Mouse (Mus musculus): Measurements from ENCODE around the gene Pcdh7. TPM values are rescaled to one million over a fixed set of nuclear protein-coding genes. Genes with fewer than 3 reads are reported as not detected.
A peak's percentile ranks its signal among the peaks of the same experiment; 100 is the strongest.

Pcdh7 gene
- total RNA-seq, 2 experiments from 2014 or later: 129 to 140 TPM

DNA sequence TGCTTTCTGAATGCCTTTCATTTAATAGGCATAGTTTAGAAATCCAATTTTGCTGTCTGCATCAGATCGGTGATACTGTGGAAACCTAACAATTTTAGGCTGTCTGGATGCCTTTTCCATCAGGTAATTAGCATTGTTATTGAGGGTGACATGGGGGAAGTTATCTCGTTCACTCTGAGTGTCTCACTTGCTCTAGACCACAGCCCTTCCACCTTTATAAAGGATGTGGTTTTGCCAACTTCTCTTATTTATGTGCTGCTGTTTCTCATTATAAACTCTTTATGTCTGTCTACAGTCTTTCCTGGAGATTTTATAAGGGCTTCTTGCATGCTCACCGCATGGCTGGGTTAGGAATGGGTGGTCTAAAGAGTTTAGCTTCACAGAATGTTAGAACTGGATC, 139.5 kb downstream of the Pcdh7 start:
- intact Hi-C loops (cut with DNase I): no loop called here
- DNase-seq (ENCODE audit: extremely low spot score in 1 of 2, low spot score in 2 of 2): no peak

DNA sequence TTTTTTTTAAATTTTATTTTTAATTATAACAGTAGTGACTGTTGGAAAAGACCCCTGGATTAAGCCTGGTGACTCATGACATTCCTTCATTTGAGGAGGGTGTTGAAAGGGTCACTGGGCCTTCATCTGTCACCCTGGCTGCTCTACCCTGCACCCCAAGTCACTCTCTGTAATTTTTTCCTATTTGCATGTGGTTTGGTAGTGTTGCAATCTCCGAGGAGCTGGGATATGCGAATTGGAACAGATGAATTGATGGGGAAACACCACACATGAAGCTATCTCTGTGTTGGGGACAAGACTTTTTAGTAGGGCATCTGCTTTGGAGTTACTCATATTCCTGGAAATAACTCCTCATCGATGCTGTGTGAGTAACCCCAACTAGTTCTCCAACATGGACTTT, 146.5 kb downstream of the Pcdh7 start:
- intact Hi-C loops (cut with DNase I): no loop called here
- no peak for DNase-seq (ENCODE audit: extremely low spot score in 1 of 2, low spot score in 2 of 2)

DNA sequence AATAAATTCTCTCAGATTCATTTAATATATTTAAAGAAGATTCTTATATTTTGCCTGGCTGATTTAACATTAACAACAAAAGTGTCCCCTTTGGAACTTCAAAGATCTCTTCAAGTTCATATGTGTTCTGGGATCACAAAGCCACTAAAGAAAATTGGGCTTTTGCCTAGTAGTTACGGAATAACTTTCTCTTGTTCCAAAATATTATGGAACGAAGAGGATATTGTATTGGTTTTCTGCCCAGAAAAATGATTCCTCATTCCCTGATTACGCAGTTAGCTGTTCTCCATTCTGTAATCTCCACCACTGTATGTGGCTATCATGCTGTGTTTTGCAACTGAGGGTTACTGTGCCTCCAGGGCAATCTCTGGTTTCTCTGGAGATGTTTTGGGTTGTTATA, 147.5 kb downstream of the Pcdh7 start:
- intact Hi-C loops (cut with DNase I): no loop called here
- no peak for DNase-seq (ENCODE audit: extremely low spot score in 1 of 2, low spot score in 2 of 2)

DNA sequence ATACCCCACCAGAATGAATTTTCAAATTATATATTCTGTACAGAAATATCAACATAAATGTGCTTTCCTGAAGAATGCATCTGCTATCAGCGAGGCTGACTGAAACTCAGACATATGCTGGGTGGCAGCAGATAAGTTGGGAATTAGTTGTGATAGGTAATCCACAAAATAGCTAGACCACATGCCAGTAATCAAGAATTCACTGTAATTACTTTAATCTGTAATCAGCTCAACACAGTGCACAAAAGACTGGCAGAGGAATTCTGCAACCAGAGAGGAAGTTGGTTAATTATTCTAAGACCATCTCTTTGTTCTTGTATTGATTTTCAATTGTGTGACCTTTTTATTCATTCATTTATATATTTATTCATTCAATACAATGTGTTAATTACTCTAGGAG, 148.3 kb downstream of the Pcdh7 start:
- DNase-seq (ENCODE audit: extremely low spot score in 1 of 2, low spot score in 2 of 2): no peak
- intact Hi-C loops (cut with DNase I): no loop called here

DNA sequence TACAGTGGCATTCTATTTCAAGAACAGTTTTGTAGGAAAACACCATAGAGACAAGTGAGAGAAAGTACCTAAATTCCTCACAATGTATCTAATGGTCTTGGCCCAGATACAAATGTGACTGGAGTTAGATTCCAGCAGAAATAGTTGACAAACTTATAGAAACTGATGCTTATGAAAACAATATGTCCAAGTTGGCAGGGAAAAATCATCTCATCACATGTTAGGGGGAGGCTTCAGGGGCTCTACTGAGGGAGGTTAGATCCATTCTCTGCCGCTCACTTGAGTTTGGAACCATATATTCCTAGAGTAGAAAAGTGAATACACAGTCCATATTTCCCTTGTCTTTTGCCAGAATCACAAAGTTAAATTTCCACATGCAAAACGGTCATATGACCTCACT, 150.1 kb downstream of the Pcdh7 start:
- DNase-seq (ENCODE audit: extremely low spot score in 1 of 2, low spot score in 2 of 2): no peak
- intact Hi-C loops (cut with DNase I): no loop called here

DNA sequence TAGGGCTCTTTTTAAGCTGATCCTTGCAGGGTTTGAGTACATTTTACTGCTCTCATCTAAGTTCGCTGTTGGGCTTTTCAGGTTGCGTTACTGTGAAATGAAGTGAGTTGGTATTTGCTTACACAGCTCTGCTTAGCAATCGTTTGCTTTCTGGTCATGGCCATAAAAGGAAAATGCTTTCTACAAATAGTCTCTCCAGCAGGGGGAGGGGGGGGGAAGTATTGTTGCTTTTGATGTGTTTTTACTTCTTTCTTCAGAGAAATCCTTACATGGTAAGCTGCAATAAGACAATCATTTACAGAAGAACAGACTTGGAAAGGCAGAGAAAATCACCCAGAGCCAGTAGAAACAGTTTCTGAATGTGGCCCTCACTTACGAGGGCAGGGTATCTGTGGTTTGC, 150.9 kb downstream of the Pcdh7 start:
- intact Hi-C loops (cut with DNase I): no loop called here
- DNase-seq (ENCODE audit: extremely low spot score in 1 of 2, low spot score in 2 of 2): no peak

DNA sequence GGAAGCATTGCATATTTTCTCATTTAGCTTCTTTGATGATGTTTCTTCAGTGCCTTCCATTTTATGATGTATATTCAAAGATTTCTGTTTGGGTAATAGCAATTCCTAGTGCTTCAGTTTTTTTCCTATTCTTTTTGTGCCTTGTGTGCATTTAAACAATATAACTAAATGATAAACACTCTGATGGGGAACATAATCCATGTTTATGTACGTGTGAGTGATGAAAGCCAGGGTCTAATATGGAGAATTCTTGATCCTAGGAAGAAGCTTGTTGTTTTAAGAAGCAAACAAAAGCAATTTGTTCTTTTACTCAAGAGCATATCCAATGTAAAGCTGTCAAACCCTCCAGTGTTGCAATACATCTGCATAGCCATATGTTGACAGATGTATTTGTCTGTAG, 153.0 kb downstream of the Pcdh7 start:
- no peak for DNase-seq (ENCODE audit: extremely low spot score in 1 of 2, low spot score in 2 of 2)
- intact Hi-C loops (cut with DNase I): loop anchor here (2.0 to 10.0 kb wide), 2 partner anchors 20 to 146 kb away; no protein-coding TSS in a partner anchor

DNA sequence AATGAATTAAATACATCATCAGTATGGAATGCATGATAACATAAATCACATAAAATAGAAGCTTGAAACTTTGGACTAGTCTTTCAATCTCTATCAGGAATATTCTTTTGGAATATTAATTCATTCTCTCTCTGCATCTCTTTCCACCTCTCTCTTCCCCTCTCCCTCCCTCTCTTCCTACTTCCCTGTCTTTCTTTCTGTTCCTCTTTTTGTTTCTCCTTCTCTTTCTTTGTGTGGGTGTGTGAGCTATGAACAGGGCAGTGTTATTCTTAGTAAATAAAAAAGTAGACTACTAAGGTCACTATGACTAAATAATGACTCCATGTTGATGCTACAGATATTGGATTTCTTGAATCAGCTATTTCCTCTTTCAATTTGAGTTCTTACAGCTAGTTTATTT, 167.2 kb downstream of the Pcdh7 start:
- intact Hi-C loops (cut with DNase I): no loop called here
- DNase-seq (ENCODE audit: extremely low spot score in 1 of 2, low spot score in 2 of 2): no peak

DNA sequence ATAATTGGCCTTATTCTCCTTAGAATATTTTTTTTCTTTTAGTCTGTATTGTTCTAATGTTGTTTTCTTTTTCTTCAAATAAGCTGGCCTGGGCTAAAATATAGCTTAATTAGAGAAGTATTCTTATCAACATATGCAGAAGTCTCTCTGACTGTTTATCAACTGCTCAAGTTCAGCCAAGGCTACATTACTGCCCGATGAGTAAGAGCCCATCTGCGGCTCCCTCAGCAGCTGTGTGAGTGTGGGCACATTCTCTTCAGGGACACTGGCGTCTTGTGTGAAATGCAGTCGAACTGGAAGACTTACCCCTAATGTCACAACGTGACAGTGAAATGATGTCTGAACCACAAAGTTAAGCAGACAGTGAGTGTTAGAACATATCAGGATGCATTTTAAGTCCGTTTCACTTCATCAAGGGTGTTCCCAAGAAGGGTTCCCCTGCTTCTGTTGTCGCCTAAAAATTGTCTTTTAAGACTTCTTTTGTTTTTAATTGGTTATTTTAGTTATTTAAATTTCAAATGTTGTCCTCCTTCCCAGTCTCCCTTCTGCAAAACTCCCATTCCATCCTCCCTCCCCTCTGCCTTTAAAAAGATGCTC, 181.3 kb downstream of the Pcdh7 start:
- DNase-seq (ENCODE audit: extremely low spot score in 1 of 2, low spot score in 2 of 2): peak in 1 of 2 experiments; percentile 13
- intact Hi-C loops (cut with DNase I): no loop called here

DNA sequence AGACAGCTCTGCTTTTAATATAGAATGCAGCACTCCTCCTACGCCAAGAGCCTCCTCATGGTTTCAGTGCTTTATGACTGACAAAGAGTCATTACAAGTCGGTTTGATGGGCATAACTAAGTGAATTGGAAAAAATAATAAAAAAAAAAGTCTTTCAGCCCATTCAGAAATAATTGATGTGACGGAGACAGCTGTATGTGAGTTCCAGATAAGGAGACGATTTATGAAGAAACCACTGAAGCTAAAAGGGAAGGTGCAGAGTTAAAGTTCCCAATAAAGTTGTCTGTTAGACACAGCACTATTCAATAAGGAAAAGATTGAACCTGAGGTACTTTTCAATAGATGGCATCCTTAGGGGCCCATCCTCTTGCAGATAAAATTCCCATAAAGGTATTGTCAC, 189.5 kb downstream of the Pcdh7 start:
- DNase-seq (ENCODE audit: extremely low spot score in 1 of 2, low spot score in 2 of 2): no peak
- intact Hi-C loops (cut with DNase I): no loop called here

DNA sequence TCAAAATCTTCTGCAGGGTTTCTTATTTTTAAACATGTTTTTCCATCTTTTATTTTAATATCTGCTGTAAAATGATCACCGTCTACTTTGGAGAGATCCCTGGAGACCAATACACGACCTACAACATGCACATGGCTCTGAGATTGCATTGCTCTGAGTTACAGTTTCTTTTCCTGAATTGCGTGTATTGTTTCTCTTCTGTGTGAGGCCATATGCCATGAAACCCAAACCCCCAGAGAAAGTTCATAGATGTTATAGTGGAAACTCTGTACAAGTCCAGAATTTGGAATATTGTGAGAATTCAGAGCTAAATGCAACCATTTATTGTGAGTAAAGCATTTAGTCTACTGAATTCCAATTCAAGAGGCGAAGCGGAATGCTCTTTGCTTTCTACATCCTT, 203.4 kb downstream of the Pcdh7 start:
- no peak for DNase-seq (ENCODE audit: extremely low spot score in 1 of 2, low spot score in 2 of 2)
- intact Hi-C loops (cut with DNase I): no loop called here

DNA sequence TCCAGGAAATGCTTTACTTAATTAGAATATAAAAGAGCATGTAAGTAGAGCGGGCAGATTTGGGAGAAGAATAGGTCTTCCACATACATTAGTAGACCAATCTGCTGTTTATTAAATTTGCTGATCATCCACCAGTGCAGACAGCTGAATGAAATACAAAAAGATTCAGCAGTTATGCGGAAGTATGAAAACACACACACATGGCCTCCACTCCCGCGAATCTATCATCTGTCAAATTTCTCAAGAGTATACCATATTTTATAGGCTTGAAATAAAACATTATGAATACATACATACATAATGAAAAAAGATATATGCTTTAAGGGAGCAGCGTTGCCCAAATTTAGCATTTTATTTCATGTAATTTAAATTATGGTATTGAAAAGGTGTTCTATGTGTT, 213.6 kb downstream of the Pcdh7 start:
- peak in 1 of 2 experiments; percentile 14 for DNase-seq (ENCODE audit: extremely low spot score in 1 of 2, low spot score in 2 of 2)
- intact Hi-C loops (cut with DNase I): no loop called here

DNA sequence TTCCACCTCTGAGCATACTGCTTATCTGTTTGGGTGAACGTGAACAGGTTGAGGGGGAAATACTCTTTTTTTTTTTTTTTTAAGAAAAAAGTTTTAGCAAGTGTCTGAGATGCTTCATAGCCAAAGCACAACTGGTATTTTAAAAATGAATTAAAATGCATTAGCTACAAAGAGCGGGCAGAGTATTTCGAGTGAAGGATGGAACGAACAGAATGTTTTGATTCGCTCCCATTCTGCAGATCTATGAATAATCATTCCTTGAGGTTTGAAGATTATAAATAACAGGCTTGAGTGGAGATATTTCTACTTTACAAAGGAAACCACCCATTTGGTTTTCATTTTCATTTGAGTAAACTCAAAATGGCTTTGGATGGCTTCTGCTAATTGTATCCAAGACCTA, 214.0 kb downstream of the Pcdh7 start:
- no peak for DNase-seq (ENCODE audit: extremely low spot score in 1 of 2, low spot score in 2 of 2)
- intact Hi-C loops (cut with DNase I): no loop called here

DNA sequence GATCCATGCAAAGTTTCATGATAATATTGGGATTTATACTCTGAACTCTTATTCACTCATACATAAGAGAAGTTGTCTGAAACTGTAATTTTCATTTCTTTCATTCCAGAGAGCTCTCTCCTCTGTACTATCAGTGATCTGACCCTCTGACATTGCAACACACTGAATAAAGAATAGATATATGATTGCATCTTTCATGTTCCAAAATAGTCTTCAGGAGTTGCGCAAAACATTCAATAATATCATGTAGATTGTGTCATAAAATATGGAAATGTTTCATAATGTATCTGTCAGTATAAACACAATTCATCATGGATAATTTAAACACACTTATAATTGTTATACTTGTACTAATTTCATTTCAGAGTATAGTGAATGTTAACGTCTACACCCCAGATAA, 216.9 kb downstream of the Pcdh7 start:
- DNase-seq (ENCODE audit: extremely low spot score in 1 of 2, low spot score in 2 of 2): no peak
- intact Hi-C loops (cut with DNase I): no loop called here

DNA sequence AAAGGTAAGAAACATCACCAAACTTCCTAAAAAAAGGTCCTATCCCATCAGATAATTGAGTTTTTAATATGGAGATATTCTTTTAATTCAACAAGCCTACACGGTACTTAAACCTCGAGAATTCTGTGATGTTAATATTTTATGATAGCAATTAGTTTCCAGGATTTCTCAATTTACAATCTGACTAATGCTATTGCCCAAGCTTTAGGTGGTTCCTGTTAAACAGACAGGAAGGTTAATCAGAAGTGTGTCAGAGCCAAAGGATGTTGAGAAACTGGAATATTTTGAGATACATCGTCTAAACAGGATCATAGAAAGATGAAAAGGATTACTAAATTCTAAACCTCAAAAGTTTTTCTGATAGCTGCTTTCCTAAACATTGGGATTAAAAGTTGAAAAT, 222.7 kb downstream of the Pcdh7 start:
- DNase-seq (ENCODE audit: extremely low spot score in 1 of 2, low spot score in 2 of 2): no peak
- intact Hi-C loops (cut with DNase I): no loop called here

DNA sequence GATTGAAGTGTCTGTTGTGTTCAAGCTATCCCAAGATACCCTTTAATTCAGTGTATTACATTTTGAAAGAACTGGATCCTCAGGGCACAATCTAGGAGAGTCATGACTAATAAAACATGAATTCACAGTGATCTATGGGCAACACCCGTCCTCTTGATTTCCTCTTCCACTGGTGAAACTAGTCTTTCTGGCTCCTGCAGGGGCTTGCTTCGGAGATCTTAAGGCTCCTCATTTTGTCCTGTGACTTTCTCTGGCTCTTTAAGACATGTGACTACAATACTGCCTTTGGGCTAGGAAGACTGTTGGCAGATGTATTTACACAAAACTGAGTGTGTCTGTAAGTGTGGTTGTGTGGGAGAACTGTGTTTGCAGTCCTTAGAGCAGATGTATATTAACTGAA, 225.4 kb downstream of the Pcdh7 start:
- intact Hi-C loops (cut with DNase I): no loop called here

DNA sequence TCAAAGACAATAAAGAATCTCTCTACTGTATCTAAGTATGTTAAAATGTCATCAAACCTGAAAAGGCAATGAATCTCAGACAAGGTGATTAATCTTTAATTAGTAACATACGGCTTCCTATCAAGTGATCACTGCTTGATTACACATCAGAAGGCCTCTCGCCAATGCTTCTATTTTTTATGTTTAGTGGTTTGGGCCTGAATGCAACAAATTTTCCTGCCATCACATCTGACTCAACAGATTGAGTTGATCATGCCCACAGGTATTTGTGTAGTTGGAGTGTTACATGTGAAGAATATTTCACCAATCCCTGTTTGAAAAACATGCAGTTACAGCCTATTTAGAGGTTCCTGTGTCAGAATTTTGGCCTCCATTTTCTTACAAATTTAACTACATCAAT, 225.8 kb downstream of the Pcdh7 start:
- intact Hi-C loops (cut with DNase I): no loop called here
- DNase-seq (ENCODE audit: extremely low spot score in 1 of 2, low spot score in 2 of 2): no peak

More for the DNA sequence above, 225.4 kb downstream of the Pcdh7 start:
- DNase-seq (ENCODE audit: extremely low spot score in 1 of 2, low spot score in 2 of 2): no peak

DNA sequence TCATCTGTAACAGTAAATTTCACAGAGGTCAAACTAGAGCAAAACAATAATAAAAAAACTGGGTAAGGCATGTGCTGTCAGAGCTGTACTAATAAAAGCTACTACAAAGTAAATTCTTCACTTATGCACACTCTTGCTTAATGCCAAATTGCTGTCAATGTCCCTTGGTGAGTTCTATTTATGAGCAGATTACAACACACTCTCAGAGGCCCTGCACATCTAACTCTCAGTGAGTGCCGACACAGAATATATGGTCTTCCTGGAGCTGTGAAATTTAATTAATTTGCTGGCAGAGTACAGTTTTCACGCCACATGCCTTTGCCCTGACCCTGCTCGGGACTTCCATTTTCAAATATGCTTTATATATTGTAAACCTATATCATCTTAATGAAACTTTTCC, 227.7 kb downstream of the Pcdh7 start:
- intact Hi-C loops (cut with DNase I): no loop called here
- DNase-seq (ENCODE audit: extremely low spot score in 1 of 2, low spot score in 2 of 2): no peak

DNA sequence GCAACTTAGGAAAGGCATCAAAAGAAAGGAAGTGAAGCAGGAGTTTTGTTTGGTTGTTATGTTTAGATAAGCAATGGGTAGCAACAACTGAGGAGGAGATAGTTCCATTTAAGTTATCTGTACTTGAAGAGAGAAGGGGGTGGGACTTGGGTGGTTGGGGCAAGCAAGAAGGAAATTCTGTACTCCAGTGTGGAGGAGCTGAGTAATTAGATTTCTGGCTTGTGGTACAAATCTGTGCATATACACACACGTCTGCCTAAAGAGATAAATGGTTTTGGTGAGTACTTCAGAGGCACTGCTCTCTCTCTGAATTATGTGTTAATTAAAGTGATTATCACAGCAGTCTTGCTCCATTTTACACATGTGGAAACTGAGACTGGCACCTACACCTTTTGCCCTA, 241.6 kb downstream of the Pcdh7 start:
- intact Hi-C loops (cut with DNase I): no loop called here
- DNase-seq (ENCODE audit: extremely low spot score in 1 of 2, low spot score in 2 of 2): no peak

DNA sequence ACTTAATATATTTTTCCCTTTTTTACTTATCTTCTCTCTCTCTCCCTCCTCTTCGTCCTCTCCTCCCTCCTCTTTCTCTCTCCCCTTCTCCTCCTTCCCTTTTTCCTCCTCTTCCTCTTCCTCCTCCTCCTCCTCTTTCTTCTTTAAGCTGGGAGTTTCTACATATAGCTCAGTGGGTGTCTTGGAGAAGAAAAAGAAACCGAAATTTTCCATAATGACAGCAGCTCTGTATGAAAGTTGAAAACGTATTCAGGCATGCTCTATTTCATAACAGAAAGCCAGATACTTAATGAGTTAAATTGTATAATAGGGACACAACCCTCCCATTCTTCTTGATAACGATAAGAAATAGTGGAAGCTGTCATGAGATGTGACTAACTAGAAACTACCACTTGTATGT, 246.0 kb downstream of the Pcdh7 start:
- DNase-seq (ENCODE audit: extremely low spot score in 1 of 2, low spot score in 2 of 2): no peak
- intact Hi-C loops (cut with DNase I): no loop called here

DNA sequence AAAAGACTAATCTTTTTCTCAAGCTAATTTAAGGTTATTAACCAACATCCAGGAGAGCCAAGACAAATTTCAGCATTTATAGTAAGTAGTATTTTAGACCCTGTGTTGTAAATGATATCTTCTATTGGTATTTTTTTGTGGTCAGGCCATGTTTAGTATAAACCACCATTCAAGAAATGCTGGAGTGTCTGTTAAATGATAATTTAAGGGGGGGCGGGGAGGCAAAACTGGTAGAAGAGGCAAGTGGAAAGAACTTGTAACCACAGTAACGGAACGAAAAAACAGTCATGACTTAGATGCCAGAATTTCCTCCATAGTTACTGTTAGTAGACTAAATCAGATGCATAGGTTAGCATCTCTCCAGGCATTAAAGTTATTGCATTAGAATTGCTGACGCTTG, 246.4 kb downstream of the Pcdh7 start:
- no peak for DNase-seq (ENCODE audit: extremely low spot score in 1 of 2, low spot score in 2 of 2)
- intact Hi-C loops (cut with DNase I): no loop called here

DNA sequence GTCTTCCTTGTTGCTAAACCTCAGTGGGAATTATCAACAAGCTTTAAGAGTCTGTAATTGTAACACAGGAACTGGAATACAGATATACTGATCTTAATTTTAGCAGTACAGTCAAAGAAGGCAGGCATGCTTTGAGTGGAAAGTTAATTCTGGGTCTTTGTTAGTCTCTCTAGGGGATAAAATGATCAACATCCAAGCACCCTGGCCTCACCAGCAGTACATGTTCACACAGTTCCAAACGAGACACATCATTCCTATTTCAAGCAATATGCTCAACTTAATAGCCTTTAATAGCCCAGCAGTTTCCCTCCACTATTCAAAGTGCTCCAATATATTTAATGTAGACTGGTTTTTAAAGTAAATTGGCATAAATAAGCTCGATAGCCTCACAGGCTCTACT, 275.8 kb downstream of the Pcdh7 start:
- intact Hi-C loops (cut with DNase I): no loop called here
- no peak for DNase-seq (ENCODE audit: extremely low spot score in 1 of 2, low spot score in 2 of 2)

Measured in left cerebral cortex, postnatal 10 days (tissue).